Mouse (Mus musculus) erythroblast, embryonic 14.5 days (primary cell): ENCODE results near the gene Limch1.

Experiments
- GATA1 ChIP-seq: IDR thresholded peaks from 2 replicates; pipeline ENCODE4 v1.6.1; 2012; ENCODE audit warnings: low read length, inconsistent platforms, mixed read lengths
- TAL1 ChIP-seq: IDR thresholded peaks from 3 replicates; pipeline ENCODE4 v1.6.1; 2012; ENCODE audit warnings: low read length, inconsistent platforms, mixed read lengths

- TF ChIP-seq TAL1 = no peak
- no peak for TF ChIP-seq GATA1
Observed at GRCm38 (mm10) chr5:67095651-67096377, 350.2 kb downstream of the Limch1 start.
